Mouse (Mus musculus) CD8-positive naive resting alpha-beta T cell, adult 2 months (primary cell): ENCODE data around the gene Apc2.
A peak's percentile ranks its signal among the peaks of the same experiment; 100 is the strongest.

Experiments used
- DNase-seq, 2 experiments: peaks; one replicate each; pipeline ENCODE4 v3.0.0; 2022; ENCODE audit warnings: low read depth in 2 of 2, low spot score in 2 of 2

Apc2 gene

DNA sequence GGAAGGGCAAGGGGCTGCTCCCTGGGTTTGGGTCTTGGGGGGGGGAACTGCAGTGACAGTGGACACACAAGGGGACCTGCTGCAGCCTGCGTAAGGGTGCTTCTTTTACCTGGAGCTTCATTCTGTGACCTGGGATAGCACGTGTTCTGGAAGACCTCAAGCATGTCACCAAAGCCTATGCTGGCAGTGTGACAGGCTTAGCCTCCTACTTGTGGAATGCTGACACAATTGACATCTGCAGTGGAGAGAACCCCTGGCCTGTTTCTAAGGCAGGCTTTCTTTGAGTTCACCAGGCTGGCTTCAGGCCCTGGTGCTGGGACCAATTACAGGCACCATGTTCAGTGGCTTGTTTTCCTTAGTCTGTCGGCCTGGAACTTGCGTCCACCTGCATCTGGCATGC lies 1.5 kb upstream of the Apc2 start:
- DNase-seq: no peak

DNA sequence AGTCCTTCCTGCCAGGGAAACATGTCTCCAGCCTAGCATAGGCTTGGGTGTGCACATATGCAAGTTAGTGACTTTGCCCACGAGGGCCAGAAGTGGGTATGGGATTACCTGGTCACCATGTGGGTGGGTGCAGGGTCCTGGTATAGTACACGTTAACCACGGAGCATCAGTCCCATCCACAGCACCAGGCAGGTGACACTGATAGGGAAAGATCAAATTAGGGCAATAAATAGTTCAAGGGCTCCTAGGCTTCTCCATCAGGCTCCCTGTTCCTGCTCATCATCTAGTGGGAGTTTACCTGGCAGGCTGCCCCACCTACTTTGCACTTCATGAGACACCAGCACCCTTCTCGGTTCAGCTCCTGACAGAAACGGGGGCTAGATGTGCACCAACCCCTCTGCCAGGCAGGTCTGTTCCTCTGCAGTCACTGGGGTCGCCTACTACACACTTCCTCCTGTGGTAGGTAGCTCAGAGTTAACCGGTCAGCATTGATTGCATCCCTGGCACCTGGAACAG lies 931 bp upstream of the Apc2 start:
- DNase-seq: no peak

DNA sequence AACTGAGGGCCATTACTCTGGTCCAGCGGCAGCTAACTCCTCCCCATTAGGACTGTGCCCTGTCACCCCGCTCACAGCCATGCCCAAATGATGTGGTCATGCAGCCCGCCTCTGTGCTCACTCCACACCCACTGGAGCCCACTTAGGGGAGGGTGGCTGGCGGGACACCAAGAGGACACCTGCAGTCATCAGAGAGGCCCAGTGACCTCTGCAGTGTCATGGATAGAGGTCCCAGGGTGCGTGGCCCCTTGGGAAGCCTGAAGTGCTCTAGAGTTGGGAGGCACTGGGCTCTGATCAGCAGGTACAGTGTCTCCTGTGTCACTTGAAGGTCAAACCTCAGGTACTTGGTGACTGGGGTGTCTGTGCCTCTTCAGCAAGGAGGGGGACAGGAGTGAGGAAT lies 1.0 kb downstream of the Apc2 start:
- no peak for DNase-seq

DNA sequence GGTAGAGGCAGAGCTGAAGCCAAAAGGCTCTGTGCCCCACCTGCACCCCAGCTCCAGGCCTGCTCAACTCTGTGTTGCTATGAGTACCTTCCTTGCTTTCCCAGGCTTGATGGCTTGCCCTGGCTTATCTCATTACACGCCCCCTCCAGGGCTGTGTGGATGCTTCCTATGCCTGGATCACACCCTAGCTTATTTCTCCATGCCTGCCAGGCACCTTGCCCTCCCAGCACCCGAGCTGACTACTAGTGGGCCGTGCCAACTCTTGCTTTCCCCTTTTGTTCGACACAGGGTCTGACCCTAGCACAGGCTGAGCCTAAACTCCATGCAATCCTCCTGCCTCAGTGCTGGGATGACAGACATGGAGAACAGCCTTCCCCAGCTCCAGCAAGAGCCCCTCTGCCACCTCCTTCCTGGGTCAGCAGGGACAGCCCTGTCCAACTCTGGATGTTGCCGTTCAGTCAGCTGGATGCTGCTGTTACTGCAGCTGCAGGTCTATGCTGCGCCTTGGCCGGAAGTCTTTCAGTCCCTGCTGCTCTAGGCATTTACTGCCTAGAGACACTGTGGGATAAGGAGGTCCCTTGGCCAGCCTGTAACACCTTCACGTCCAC lies 1.9 kb downstream of the Apc2 start:
- DNase-seq: no peak

DNA sequence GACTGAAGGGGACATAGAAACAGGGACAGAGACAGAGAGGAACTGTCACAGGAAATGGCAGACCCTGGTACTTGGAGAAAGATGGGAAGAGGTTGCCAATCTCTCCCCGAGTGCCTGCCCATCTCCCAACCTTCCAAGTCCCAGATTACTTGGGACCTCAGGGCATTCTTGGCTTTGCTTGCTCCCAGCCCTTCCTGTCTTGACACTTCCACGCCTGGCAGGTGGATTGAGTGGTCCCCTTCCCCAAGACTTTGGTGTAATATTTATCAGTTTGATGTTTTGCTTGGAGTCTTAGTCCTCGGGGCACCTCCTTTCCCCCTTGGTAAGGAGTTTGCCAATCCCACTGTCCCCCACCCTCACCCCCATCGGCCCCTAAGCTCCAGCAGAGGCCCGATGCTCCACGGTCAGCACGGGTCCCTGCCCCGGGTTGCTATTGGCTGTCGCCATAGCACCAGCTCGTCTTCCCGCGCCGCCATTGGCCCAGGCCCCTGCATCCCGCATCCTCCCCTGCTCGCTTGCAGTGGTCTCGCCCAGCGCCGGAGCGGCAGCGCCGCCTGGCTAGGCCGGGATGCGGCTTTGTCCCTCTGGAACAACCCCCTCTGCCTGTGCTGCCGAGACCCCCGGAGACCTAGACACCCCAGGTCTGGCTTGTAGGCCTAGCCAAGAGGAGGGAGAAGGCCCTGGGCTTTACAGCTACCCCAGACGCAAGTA lies 2.9 kb downstream of the Apc2 start:
- no peak for DNase-seq

DNA sequence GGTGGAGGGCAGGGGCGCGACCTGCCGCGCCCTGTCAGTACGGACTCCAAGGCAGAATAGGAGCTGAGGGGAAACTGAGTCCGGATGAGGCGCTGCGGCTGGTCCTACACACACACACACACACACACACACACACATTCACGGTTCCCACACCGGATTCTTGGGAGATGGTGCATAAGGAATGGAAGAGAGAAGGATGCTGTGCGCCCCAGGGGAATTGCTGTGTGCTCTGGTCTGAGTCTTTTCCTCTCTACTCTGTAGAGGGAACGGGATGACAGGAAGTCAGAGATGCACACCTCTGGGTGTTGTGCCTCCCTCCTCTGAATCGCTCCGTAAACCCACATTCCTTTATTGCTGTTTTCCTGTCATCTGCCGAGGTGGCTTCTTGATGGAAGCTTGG lies 3.5 kb downstream of the Apc2 start:
- no peak for DNase-seq

DNA sequence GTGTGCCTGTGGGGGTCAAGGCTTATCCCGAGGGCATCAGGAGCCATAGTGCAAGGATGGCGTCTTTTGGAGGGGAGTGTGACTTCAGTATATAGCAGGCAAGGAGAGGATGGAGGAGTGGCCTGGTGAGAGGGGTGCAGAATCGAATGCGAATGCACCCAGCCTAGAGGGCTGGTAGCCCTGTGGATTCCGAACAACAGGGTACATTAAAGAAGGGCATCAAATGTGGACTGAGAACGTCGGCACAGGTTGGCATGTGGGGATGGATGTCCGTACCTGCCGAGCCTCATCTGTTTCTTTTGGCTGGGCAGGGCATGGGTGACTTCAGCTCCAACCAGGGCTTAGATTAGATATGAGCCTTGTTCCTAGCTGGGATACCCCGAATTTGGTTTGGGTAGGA lies 4.0 kb downstream of the Apc2 start:
- no peak for DNase-seq

DNA sequence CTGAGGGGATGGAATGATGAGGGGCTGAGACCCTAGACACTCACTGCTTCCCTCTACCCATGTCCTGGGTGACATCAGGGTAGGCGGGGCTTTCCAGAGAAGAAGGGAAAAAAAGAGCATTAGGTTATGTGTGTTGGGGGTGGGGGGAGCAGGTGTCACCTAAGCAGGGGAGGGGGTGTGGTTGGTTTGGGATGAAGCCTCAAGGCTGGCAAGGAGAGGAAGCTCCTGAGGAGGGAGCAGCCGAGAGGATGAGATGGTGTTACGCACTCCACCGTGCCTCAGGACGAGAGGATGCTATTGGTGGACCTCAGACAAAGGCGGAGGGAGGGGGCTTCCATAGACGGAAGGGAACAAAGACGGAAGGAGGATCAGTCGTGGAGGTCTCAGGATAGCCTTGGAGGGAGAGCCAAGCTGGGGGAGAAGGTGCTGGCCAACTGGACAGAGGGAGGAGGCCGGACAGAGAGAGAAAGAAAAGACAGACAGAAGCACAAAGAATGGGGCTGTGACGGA lies 5.0 kb downstream of the Apc2 start:
- DNase-seq: no peak

DNA sequence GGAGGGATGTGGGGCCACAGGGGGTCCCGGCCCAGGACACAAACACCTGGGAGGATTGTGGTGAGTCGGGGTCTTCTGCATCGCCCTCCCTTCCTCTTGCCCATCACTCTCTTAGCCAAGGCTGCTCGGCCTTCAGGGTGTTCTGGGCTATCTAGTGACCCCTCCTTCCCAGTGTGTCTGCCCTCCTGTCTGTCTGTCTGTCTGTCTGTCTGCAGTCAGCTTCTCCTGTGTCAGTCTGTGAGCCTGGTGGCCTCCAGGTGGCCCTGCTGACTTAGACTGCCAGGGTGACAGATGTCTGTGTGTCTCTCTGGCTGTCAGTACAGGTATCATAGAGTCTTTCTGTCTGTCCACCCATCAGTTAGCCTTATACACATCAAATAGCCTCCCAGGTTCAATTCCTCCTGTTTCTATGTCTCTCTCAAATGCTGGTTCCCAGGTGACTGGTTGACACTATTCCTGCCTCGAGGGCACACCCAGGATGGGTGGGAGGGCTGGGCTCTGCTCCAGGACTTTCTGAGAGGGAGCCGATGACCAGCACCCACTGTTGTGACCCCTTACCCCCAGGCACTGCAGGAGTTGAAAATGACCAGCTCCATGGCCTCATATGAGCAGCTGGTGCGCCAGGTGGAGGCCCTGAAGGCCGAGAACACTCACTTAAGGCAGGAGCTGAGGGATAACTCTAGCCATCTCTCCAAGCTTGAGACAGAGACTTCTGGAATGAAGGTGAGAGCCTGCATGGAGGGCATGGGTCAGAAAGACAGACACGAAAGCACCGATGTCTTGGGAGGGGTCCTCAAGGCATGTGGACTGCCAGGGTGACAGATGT lies 5.7 kb downstream of the Apc2 start:
- DNase-seq: no peak

DNA sequence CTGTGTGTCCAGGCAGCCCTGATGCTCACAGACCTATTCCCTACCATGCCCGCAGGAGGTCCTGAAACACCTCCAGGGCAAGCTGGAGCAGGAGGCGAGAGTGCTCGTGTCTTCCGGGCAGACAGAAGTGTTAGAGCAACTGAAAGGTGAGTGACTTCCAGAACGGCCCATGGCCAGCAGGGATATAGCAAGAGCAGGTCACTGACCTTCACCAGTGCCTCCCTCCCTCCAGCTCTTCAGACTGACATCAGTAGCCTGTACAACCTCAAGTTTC lies 6.2 kb downstream of the Apc2 start:
- no peak for DNase-seq

DNA sequence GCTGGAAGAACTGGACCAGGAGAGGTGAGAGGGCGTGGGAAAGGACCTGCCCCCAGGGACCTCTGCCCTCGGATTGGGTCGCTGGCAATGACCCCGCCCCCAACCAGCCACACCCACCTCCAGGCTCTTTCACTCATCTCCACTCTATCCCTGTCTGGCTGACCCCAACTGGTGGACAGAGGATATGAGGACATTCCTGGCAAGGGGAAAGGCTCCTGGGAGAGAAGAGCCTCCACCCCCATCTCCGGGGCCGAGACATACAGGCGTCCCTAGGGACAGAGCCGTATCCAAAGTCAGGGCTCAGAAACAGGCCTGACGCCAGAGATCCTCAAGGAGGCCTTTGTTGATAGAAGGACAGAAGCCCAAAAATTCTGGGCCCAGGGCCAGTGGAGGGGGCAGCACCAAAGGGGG lies 6.7 kb downstream of the Apc2 start:
- no peak for DNase-seq

DNA sequence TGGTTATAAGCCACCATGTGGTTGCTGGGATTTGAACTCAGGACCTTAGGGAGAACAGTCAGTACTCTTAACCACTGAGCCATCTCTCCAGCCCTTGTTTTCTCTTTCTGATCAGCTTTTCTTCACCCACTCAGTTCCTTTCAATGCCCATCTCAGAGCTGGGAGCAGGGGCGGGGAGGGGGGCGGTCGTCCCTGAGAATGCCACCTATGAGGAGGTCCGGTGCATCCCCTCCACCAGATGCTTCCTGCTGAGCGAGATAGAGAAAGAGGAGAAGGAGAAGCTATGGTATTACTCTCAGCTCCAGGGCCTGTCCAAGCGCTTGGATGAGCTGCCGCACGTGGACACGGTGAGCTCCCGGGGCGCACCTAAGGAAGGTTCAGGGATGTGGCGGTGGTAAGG lies 8.7 kb downstream of the Apc2 start:
- DNase-seq: no peak

DNA sequence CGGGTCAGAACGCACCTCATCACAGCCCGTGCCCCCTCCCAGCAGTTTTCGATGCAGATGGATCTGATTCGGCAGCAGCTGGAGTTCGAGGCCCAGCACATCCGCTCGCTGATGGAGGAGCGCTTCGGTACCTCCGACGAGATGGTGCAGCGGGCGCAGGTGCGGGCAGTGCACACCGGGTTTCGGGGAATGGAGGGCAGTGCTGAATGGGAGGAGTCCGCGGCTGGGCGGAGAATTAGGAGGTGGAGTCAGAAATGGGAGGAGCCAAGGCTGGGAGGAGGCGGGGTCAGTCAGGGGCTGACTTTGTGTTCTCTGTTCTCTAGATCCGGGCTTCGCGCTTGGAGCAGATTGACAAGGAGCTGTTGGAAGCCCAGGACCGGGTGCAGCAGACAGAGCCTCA lies 9.1 kb downstream of the Apc2 start:
- peak in 1 of 2 experiments; percentile 40 for DNase-seq

DNA sequence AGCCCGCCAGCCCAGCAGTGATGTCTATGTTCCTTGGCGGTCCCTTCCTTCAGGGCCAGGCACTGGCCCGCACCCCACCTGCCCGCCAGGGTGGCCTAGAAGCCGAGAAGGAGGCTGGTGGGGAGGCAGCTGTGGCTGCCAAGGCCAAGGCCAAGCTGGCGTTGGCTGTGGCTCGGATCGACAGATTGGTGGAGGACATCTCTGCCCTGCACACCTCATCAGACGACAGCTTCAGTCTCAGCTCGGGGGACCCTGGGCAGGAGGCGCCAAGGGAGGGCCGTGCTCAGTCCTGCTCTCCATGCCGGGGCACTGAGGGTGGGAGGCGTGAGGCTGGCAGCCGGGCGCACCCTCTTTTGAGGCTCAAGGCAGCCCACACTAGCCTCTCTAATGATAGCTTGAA lies 15.8 kb downstream of the Apc2 start:
- DNase-seq: no peak

DNA sequence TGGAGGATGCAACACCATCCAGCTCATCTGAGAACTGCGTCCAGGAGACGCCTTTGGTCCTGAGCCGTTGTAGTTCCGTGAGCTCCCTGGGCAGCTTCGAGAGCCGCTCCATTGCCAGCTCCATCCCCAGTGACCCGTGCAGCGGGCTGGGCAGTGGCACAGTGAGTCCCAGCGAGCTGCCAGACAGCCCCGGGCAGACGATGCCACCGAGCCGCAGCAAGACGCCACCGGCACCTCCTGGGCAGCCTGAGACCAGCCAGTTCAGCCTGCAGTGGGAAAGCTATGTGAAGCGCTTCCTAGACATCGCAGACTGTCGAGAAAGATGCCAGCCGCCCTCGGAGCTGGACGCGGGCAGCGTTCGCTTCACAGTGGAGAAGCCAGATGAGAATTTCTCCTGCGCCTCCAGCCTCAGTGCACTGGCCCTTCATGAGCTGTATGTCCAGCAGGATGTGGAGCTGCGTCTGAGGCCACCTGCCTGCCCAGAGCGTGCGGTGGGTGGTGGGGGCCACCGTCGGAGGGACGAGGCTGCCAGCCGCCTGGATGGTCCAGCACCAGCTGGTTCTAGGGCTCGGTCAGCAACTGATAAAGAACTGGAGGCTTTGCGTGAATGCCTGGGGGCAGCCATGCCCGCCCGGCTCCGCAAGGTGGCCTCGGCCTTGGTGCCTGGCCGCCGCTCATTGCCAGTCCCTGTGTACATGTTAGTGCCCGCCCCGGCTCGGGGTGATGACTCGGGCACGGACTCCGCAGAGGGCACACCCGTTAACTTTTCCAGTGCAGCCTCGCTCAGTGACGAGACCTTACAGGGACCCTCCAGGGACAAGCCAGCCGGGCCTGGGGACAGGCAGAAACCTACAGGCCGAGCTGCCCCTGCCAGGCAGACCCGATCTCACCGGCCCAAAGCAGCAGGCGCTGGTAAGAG lies 17.1 kb downstream of the Apc2 start:
- no peak for DNase-seq

DNA sequence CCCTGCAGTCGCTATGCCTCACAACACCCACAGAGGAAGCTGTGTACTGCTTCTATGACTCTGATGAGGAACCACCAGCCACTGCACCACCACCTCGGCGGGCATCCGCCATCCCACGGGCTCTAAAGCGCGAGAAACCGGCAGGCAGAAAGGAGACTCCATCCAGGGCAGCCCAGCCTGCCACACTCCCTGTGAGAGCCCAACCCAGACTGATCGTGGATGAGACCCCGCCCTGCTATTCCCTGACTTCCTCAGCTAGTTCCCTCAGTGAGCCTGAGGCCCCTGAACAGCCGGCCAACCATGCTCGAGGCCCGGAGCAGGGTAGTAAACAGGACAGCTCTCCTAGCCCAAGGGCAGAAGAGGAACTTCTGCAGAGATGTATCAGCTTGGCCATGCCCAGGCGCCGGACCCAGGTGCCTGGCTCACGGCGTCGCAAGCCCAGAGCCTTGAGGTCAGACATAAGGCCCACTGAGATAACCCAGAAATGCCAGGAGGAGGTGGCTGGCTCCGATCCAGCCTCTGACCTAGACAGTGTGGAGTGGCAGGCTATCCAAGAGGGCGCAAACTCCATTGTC lies 17.9 kb downstream of the Apc2 start:
- DNase-seq: no peak

DNA sequence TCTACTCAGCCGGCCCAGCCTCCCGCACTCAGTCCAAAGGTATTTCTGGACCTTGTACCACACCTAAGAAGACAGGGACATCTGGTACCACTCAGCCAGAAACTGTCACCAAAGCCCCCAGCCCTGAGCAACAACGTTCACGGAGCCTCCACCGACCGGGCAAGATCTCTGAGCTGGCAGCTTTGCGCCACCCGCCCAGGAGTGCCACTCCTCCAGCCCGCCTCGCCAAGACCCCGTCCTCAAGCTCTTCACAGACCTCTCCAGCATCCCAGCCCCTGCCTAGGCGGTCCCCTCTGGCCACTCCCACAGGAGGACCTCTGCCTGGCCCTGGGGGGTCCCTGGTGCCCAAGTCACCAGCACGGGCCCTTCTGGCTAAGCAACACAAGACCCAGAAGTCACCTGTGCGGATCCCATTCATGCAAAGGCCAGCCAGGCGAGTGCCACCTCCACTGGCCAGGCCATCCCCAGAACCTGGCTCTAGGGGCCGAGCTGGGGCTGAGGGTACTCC lies 18.8 kb downstream of the Apc2 start:
- no peak for DNase-seq

DNA sequence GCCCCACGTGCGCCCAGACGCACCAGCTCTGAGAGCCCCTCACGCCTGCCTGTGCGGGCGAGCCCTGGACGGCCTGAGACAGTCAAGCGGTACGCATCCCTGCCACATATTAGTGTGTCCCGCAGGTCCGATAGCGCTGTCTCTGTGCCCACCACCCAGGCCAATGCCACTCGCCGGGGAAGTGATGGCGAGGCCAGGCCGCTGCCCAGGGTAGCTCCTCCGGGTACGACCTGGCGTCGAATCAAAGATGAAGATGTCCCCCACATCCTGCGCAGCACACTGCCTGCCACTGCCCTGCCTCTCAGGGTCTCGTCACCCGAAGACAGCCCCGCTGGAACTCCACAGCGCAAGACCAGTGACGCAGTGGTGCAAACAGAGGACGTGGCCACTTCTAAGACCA lies 19.5 kb downstream of the Apc2 start:
- DNase-seq: no peak

DNA sequence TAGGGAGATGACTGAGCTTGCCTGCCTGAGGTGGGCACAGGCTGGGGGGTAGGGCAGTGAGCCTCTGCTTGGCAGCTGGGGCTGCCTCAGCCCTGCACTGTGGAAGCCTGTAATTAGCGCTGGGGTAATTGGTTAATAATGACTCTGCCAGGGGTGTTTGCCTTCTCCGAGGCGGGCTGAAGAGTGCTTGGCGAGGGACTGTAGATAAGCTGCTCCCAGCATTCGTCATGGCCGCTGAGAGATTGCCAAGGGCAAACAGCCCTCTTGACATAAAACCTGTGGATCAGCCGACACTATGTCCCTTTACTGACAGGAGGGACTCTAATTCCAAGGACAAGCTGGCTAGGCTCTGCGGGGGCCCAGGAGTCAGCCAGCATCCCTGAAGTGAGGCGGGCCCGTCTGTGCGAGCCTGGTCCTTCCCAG lies 20.6 kb downstream of the Apc2 start:
- no peak for DNase-seq

DNA sequence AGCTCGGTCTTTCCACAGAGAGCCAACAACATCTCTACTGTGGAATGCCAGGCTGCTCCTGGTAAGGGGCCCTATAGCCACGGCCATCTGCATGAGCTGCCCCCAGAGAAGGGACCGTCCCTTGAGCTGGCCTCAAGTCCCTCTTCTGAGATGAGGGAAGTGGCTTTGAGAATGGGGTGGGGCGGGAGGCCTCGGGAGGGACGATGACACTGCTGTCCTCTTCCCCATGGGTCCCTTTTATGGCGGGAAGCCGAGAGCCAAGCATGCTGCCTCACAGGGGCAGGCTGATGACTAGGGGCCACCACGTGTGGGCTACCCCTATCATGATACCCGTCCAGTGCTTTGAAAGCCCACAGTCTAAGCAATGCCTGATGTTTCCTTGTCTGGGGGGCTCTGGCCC lies 21.2 kb downstream of the Apc2 start:
- no peak for DNase-seq

DNA sequence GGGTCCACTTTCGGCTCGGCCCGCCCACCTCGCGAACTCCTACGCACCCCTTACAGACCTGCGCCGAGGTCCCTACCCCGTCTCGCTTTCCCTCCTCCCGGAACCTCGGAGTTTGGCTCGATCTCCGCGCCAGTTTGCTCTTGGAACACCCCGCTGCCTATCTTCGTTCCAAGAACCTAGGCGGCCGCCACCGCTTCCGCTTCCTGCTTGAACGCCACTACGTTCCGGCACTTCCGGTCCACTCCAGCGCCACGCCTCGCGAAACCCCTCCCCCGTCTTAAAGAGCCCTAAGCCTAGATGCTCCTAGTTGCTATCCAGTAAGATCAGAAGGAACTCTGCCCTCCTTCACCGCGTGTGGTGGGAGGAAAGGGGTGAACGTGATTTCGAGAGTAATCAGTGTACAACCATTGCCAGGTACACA lies 24.6 kb downstream of the Apc2 start, which contains the start of gene 2310011J03Rik:
Gene 2310011J03Rik, minus strand, starts transcription at position 198 of the 421 bp plus-strand sequence.
- DNase-seq: peak; percentile 76 to 87
